Comparison of ENCODE assay signal across 8 mouse cellular contexts in genomic region chr6:140336414-140336941, GRCm38 (mm10).
DNase-seq lines count a peak whose midpoint lies in the region; ATAC-seq lines count a peak whose summit lies in the region.

No protein-coding gene starts in this region.

- H3K27ac ChIP-seq in kidney, embryonic 16.5 days (ENCODE audit: low read length), result peak overlapping the region; percentile 86
- peak overlapping the region; percentile 69 for H3K27ac ChIP-seq in forebrain, embryonic 13.5 days

- peak overlapping the region; percentile 25; the same call in 1 of the 2 replicates for H3K9ac ChIP-seq in kidney, embryonic 16.5 days (replicated peaks; ENCODE audit: low read length)
- no peak overlapping the region for H3K9ac ChIP-seq in forebrain, embryonic 13.5 days

- no peaks in the 10 kb centered on the region for H3K9me3 ChIP-seq in kidney, embryonic 16.5 days (ENCODE audit: low read length)
- H3K9me3 ChIP-seq in forebrain, embryonic 13.5 days (replicated peaks), result no peaks in the 10 kb centered on the region

- no peak for DNase-seq in kidney, adult 11 months
- DNase-seq in kidney, postnatal 36 days, result peak; percentile 5 to 7
- DNase-seq in retina, embryonic 14.5 days (ENCODE audit: low spot score), result peak; percentile 32
- DNase-seq in layer of hippocampus, adult 11-12 months (ENCODE audit: low spot score), result no peak
- DNase-seq in layer of hippocampus, postnatal 10 days (ENCODE audit: low spot score in 2 of 2), result no peak
- no peak for DNase-seq in spleen, adult 12 weeks (ENCODE audit: low spot score)

- 0 out of 2 replicates have a peak, but pooled peaks have one; percentile 3 for ATAC-seq in kidney, embryonic 16.5 days (ENCODE audit: low FRiP score, low TSS enrichment)
- peak; percentile 60; the same call in 1 of the 2 replicates for ATAC-seq in forebrain, embryonic 13.5 days

- no peaks in the 10 kb centered on the region for H3K27me3 ChIP-seq in kidney, embryonic 16.5 days (ENCODE audit: insufficient read depth, low read length)
- no peaks in the 10 kb centered on the region for H3K27me3 ChIP-seq in forebrain, embryonic 13.5 days

- 6% methylated on average over 13 of the region's 13 CpGs for WGBS in kidney, embryonic 16.5 days
- under 1% methylated on average over 13 of the region's 13 CpGs for WGBS in forebrain, embryonic 13.5 days

- H3K4me3 ChIP-seq in kidney, embryonic 16.5 days (ENCODE audit: low read length), result 0 out of 2 replicates have a peak overlapping the region, but pooled peaks have one; percentile 3
- 0 out of 2 replicates have a peak overlapping the region, but pooled peaks have one; percentile 3 for H3K4me3 ChIP-seq in forebrain, embryonic 13.5 days

- H3K4me2 ChIP-seq in kidney, embryonic 16.5 days (replicated peaks; ENCODE audit: low read depth, low read length), result peak overlapping the region; percentile 32
- H3K4me2 ChIP-seq in forebrain, embryonic 13.5 days, result peak overlapping the region; percentile 50

- peaks cover 31% of the 10 kb centered on the region for H3K4me1 ChIP-seq in kidney, embryonic 16.5 days (ENCODE audit: insufficient read depth, low read length)
- H3K4me1 ChIP-seq in forebrain, embryonic 13.5 days, result peaks cover 28% of the 10 kb centered on the region

- H3K36me3 ChIP-seq in kidney, embryonic 16.5 days (ENCODE audit: insufficient read depth, low read length), result no peaks in the 10 kb centered on the region
- H3K36me3 ChIP-seq in forebrain, embryonic 13.5 days (ENCODE audit: poor library complexity, severe bottlenecking), result no peaks in the 10 kb centered on the region

Comparison
In these comparisons a context has a peak if more than half of its experiments do, and no peak if none do; other contexts are left out.
1. DNase-seq: peak in kidney, postnatal 36 days (2 of 2) and retina, embryonic 14.5 days (single experiment); none in kidney, adult 11 months (single experiment), layer of hippocampus, adult 11-12 months (single experiment), layer of hippocampus, postnatal 10 days (0 of 2) and spleen, adult 12 weeks (single experiment).